Mouse (Mus musculus) CH12F3 (cell line): ENCODE measurements around the gene Arid3c.

Experiments used
- in situ Hi-C: fragments of 300-500 bp; cut with MboI; formaldehyde crosslinking; loops from 2 replicates; pipeline ENCODE4 v1.14.3; 2020; ENCODE audit warnings: low sequenced_read_pairs

Gene Arid3c

DNA sequence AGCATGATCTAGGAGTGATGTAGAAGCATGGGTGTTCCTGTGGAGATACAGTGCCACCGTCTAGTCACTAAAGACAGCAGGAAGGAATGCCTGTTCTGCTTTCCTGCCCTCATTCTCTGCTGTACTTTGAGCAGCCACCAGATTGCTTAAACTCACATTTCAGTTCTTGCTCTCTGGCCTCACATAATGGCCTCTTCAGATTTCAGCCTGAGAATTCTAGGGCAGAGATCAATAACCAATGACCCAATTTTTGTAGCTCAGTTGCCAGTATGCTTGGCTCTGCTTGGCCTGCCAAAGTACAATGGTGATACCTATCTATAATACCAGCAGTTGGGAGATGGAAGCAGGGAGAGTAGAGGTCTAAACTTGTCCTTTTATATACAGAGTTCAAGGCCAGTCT lies 14.1 kb upstream of the Arid3c start:
- in situ Hi-C loops, result no loop called here

DNA sequence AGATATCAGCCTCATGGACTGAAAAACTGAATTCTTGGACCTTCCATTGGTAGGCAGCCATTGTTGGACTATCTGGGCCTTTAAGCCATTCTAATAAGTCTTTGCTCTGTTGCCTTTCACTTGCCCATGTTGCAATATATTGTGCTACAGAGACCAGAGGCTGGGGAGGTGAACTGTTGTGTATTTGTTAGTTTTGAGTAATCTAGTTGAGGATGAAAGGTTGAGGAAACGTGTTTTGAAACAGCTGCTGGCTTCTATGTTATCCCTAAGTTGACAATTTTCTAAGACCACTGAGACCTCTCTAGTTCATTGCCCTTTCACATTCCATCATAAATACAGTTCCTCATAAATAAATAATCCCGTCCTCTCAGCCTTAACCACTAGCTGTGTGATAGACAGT lies 13.2 kb upstream of the Arid3c start:
- in situ Hi-C loops, result no loop called here

DNA sequence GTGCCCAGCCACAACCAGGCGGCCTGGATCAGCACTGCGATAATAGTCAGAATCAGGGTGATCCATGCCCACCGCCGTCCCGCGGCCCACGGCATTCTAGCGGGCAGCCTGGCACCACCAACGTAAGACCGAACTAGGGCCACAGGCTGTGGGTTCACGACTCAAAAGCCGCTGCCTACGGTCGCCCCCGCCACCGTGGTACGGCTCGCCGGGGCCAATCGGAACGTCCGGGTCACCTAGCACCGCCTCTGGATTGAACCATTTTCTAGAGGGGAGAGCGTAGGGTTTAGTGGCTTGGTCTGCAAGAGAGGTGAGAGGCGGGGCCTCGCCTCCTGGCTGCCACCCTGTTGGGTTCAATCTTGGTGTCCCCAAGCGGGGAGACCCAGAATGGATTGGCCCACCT lies 10.2 kb upstream of the Arid3c start:
- in situ Hi-C loops, result no loop called here

DNA sequence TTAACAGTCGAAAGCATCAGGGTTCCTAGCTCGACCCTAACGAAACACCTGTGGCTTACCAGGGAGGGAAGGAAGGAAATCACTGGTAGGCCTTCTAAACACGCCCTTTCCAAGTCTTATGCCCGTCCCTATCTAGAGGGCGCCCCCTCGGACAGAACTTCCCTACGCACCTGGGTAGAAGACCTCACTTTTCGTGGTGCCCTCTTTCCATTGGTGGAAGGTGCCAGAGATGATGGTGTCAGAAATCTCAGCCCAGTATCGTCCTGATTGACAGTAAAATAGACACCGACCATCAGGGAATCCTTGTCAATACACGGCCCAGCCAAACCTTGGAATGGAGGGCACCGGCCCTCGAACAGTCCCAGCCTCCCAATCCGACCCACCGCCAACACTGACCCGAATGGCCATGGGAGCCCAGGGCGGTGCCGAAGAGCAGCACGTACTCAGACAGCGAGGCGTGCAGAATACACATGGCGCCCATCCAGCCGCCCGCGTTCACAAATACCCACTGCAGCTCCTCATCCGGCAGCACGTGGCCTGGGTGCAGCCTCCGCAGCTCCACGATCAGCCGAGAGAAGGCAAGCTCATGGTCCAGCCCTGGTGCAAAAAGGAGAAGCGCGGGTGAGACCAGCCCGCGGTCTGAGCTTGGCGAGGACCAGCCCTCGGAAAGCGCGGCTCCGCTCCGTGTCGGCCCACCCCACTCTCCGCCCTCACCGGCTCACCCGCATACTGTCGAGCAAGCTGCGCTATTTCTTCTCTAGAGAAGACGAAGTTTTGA lies 9.6 kb upstream of the Arid3c start:
- in situ Hi-C loops, result no loop called here

GRCm38 (mm10) chr4:41739260-41739659 lies 8.3 kb upstream of the Arid3c start:
- in situ Hi-C loops, result no loop called here

GRCm38 (mm10) chr4:41738256-41738603 lies 7.3 kb upstream of the Arid3c start:
- in situ Hi-C loops, result no loop called here

- in situ Hi-C loops, result no loop called here
These were observed 6.8 kb upstream of the Arid3c start for GRCm38 (mm10) chr4:41737602-41738255.

DNA sequence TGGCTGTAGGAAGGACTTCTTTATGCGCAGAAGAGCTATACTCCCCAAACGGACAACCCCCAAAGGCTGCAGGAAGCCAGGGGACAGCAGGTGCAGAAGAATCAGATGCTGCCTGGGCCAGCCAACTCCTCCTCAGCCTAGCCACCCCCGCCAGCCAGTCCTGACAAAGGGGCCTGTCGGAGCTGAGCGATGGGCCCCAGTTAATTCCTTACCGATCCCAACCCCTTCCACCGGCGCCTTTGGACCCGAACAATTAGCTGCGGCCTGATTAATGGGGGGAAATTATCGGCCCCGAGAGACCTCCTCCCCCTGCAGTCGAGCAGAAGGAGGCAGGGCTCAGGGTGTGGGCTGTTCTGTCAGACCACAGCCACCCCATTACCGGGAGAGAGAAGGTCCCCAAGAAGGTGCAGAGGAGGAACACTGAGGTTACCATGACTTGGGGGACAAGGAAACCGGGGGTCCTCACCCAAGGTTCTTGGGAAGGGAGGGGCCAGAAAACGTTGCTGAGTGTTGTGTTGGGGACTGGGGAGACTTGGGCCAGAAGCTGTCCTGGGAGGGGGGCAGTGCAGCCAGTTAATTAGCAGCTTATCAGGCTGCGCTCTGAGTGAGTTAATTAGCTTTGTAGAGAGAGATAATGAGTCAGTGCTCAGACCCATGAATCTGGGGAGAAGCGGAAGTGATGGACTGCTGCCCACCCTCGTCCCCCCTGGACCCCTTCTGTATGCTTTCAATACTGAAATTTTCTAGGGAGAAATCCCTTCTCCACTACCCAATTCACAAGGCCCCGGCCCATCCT lies 3.9 kb downstream of the Arid3c start:
- in situ Hi-C loops, result no loop called here

- in situ Hi-C loops, result no loop called here
These were observed 8.0 kb downstream of the Arid3c start, which contains the start of gene Dctn3 for GRCm38 (mm10) chr4:41722918-41723351. TSS of gene Dctn3 (minus strand) at chr4:41723170.

GRCm38 (mm10) chr4:41716834-41717233 lies 14.1 kb downstream of the Arid3c start:
- in situ Hi-C loops, result no loop called here

DNA sequence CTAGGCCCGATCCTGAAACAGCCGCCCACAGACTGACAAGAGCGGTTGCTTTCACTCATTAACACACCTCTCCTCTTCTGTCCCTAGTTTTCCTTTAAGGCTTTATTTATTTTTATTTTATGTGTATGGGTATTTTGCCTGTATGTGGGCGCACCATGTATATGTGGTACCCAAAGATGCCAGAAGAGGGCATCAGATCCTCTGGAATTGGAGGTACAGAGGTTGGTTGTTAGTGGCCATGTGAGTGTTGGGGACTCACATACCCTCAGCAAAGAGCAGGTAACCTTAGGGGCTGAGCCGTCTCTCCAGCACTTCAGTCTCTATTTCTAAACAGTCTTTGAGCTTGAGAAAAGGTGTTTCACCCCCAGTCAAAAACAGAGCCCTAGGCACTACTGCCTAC lies 15.3 kb downstream of the Arid3c start:
- in situ Hi-C loops, result no loop called here

GRCm38 (mm10) chr4:41715082-41715481 lies 15.9 kb downstream of the Arid3c start:
- in situ Hi-C loops, result no loop called here

GRCm38 (mm10) chr4:41714276-41714675 lies 16.7 kb downstream of the Arid3c start:
- in situ Hi-C loops, result no loop called here

GRCm38 (mm10) chr4:41713197-41714067 lies 17.5 kb downstream of the Arid3c start, which contains the start of gene Rpp25l:
TSS of gene Rpp25l (minus strand) at chr4:41713534.
- in situ Hi-C loops, result no loop called here

DNA sequence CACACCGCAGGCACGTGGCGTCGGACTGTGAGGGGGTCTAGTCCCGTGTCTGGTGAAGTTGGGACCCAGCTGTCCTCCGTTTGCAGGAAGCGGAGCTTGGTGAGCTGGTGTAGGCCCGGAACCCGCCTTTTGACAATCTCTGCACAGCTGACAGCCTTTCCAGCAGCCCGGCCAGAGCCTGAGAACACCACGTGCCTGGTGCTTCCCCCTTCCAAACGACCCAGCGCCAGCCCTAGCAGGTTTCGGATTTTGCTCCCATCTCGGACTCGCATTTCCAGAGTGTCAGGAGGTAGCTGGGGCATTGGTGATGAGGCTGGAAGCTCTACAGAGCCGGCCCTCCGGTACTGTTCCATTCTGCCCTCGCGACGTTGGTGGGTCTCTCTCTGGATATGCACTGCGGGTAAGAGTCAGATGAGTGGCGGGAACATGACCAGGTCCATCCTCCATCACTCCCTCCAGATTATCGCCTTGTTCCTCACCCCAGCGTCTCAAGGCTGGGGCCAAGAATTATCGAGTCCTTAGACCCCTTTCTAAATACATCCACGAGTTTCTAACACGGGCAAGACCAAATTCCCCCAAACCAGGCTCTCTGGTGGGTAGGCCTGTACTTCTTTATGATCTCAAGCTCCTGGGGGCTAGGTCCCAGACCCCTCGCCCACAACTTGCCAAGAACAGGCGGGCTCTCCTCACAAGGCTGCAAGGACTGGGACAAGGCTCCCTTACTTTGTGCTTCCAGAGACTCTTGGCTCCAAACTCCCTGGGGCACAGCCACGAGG lies 18.3 kb downstream of the Arid3c start:
- in situ Hi-C loops, result no loop called here

GRCm38 (mm10) chr4:41711705-41712375 lies 19.1 kb downstream of the Arid3c start:
- in situ Hi-C loops, result no loop called here

DNA sequence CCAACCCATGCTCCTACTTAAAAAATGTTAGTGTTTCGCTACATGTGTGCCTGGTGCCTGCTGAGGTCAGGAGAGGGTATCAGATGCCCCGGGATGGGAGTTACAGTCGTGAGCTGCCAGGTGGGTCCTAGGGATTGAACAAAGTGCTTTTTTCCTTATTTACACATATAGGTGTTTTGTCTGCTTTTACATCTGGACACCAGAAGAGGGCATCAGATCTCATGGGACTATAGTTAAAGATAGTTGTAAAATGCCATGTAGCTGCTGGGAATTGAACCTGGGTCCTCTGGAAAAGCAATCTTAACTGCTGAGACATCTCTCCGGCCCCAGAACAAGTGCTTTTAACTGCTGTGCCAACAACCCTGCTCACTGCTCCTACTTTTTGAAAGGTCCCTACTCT lies 20.7 kb downstream of the Arid3c start:
- in situ Hi-C loops, result no loop called here

DNA sequence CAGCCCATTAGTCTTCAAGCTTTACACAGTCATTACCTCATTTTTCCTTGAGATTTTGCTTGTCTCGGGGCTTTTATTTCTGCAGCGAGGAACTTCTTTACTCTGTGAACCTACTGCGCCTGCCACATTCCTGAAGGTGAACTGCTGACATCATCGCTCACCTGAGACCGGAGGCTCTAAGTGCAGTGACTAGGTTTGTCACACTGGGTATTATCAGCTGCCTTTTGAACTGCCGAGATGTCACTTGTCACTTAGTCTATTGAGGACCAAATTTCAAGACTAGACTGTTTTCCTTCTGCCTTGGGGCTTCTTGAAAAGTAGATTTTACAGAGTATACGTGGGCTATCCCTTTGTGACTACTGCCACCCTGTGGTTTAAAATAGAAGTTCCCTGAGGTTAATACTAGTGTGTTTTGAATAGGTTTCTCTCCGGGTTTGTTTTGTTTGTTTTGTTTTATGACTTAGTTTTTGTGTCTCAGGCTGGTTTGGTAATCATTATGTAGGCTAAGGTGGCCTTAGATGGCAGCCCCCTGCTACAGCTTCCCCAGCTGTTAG lies 22.7 kb downstream of the Arid3c start:
- in situ Hi-C loops, result no loop called here

- in situ Hi-C loops, result no loop called here
These were observed 23.9 kb downstream of the Arid3c start for GRCm38 (mm10) chr4:41707011-41707535.
